Mouse (Mus musculus) heart, embryonic 13.5 days (tissue): ENCODE results near the gene Axin2. TPM values are rescaled to one million over a fixed set of nuclear protein-coding genes. Genes with fewer than 3 reads are reported as not detected.

Experiments used
- ATAC-seq: fragments of 200-750 bp; cut with Nextera tagmentation; 2 replicates; pipeline ENCODE4 v1.8.0; 2017; ENCODE audit warnings: moderate TSS enrichment; ENCODE audit not compliant: insufficient number of reproducible peaks, low FRiP score, low TSS enrichment; ENCODE audit errors: extremely low read depth
- H3K27ac ChIP-seq: fragments of 300-500 bp; sonication (generic); replicated peaks from 2 replicates; pipeline ENCODE4 v1.5.1; 2015; ENCODE audit warnings: moderate library complexity, mild to moderate bottlenecking, inconsistent platforms
- H3K27me3 ChIP-seq: fragments of 300-500 bp; sonication (generic); replicated peaks from 2 replicates; pipeline ENCODE4 v1.6.1; 2015; ENCODE audit warnings: mild to moderate bottlenecking, inconsistent platforms
- H3K36me3 ChIP-seq: fragments of 300-500 bp; sonication (generic); 2 replicates; pipeline ENCODE4 v1.6.1; 2015; ENCODE audit warnings: mild to moderate bottlenecking, inconsistent platforms
- H3K4me1 ChIP-seq: fragments of 300-500 bp; sonication (generic); 2 replicates; pipeline ENCODE4 v1.6.1; 2015; ENCODE audit warnings: inconsistent platforms
- H3K4me2 ChIP-seq: fragments of 300-500 bp; sonication (generic); 2 replicates; pipeline ENCODE4 v1.6.1; 2015; ENCODE audit warnings: inconsistent platforms, mild to moderate bottlenecking, moderate library complexity
- H3K4me3 ChIP-seq: fragments of 300-500 bp; sonication (generic); 2 replicates; pipeline ENCODE4 v1.5.1; 2015; ENCODE audit warnings: moderate library complexity, mild to moderate bottlenecking, inconsistent platforms
- H3K9ac ChIP-seq: fragments of 300-500 bp; sonication (generic); 2 replicates; pipeline ENCODE4 v1.6.1; 2015; ENCODE audit warnings: inconsistent platforms, mild to moderate bottlenecking, moderate library complexity
- H3K9me3 ChIP-seq: fragments of 300-500 bp; sonication (generic); 2 replicates; pipeline ENCODE4 v1.6.1; 2016; ENCODE audit warnings: inconsistent platforms
- WGBS: fragments of 180-500 bp; shearing (Covaris S2); methylation state at CpG from one replicate; pipeline ENCODE4 v1.1.7; 2015; ENCODE audit warnings: mixed read lengths; 5-methylcytosine and 5-hydroxymethylcytosine counted together
- polyA plus RNA-seq: library from polyadenylated mRNA; unstranded; fragments of >200 nt; fragmentation: Nextera tagmentation; extraction: Ambion mirVana; gene quantifications from 2 replicates; pipeline ENCODE4 v1.2.1, GENCODE M21; 2015

The Axin2 gene
- polyA plus RNA-seq, 1 experiment from 2014 or later, result 2.0 TPM

- H3K4me2 ChIP-seq, result peak overlapping the region; percentile 96
- peak overlapping the region; percentile 80 for H3K4me3 ChIP-seq
- peaks cover 20% of the 10 kb centered on the region for H3K27me3 ChIP-seq
- 5% methylated on average over 17 of the region's 17 CpGs for WGBS
- no peak for ATAC-seq
- H3K9ac ChIP-seq, result peak overlapping the region; percentile 96
- no peaks in the 10 kb centered on the region for H3K9me3 ChIP-seq
- H3K4me1 ChIP-seq, result peaks cover 57% of the 10 kb centered on the region
- H3K36me3 ChIP-seq, result no peaks in the 10 kb centered on the region
- H3K27ac ChIP-seq, result no peak overlapping the region
These were observed 3.0 kb downstream of the Axin2 start for GRCm38 (mm10) chr11:108923188-108923575.

GRCm38 (mm10) chr11:108923781-108924180 lies 3.6 kb downstream of the Axin2 start:
- no peaks in the 10 kb centered on the region for H3K36me3 ChIP-seq
- H3K9me3 ChIP-seq, result no peaks in the 10 kb centered on the region
- H3K9ac ChIP-seq, result peak overlapping the region; percentile 96
- H3K4me3 ChIP-seq, result peak overlapping the region; percentile 80
- no peak overlapping the region for H3K27ac ChIP-seq
- peaks cover 63% of the 10 kb centered on the region for H3K4me1 ChIP-seq
- H3K27me3 ChIP-seq, result peaks cover 18% of the 10 kb centered on the region
- peak overlapping the region; percentile 96 for H3K4me2 ChIP-seq
- WGBS, result 42% methylated on average over 13 of the region's 13 CpGs
- ATAC-seq, result no peak

DNA sequence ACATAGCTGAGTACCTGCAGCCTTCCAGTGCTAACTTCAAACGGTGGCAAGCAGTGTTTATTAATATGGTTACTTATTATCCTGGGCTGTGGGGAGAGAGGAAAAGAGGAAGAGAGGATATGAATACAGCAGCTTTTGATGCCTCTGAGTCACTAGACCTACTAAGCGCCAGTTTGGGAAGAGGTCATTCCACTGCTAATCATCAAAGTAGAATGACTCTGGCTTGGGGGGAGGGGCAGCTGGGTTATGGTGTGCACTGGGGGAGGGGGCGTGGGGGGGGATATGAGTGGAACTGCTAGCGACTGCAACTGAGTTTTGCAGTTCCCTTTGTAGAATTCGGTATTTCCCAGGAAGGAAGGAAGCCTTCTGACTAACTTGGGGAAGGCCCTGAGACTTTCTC lies 4.2 kb downstream of the Axin2 start:
- ATAC-seq, result no peak

GRCm38 (mm10) chr11:108925202-108925601 lies 5.1 kb downstream of the Axin2 start:
- 16% methylated on average over 6 of the region's 6 CpGs for WGBS
- peak overlapping the region; percentile 96 for H3K4me2 ChIP-seq
- peaks cover 24% of the 10 kb centered on the region for H3K27me3 ChIP-seq
- ATAC-seq, result no peak
- H3K27ac ChIP-seq, result no peak overlapping the region
- H3K4me3 ChIP-seq, result peak overlapping the region; percentile 80
- H3K9ac ChIP-seq, result peak overlapping the region; percentile 41; the same call in 1 of the 2 replicates
- peaks cover 78% of the 10 kb centered on the region for H3K4me1 ChIP-seq
- H3K36me3 ChIP-seq, result no peaks in the 10 kb centered on the region
- H3K9me3 ChIP-seq, result no peaks in the 10 kb centered on the region

More for the DNA sequence above, 4.2 kb downstream of the Axin2 start:
- peak overlapping the region; percentile 80 for H3K4me3 ChIP-seq
- no peaks in the 10 kb centered on the region for H3K36me3 ChIP-seq
- peaks cover 23% of the 10 kb centered on the region for H3K27me3 ChIP-seq
- H3K9me3 ChIP-seq, result no peaks in the 10 kb centered on the region
- H3K4me2 ChIP-seq, result peak overlapping the region; percentile 96
- peaks cover 69% of the 10 kb centered on the region for H3K4me1 ChIP-seq
- WGBS, result 27% methylated on average over 5 of the region's 5 CpGs
- peak overlapping the region; percentile 96 for H3K9ac ChIP-seq
- no peak overlapping the region for H3K27ac ChIP-seq

DNA sequence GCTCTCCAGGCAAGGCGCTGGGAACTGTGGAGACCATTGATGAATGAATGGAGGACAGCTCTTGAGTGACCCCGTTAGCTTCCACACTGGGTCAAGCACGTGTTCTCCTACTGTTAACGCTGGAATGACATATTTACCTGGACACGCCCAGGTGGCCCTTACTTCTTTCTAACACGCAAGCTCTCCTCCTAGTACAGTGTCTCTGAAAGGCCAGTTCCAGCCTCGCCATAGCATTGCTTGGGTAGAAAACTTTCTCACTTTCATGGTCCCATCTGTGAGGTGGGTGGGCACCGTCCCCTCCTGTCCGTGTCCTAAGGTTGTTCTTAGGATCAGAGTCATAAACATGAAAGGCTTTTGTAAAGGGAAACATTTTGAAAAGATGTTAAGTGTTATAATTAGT lies 5.7 kb downstream of the Axin2 start:
- no peak for ATAC-seq
- WGBS, result 81% methylated on average over 9 of the region's 9 CpGs
- H3K27me3 ChIP-seq, result peaks cover 24% of the 10 kb centered on the region
- no peak overlapping the region for H3K4me3 ChIP-seq
- peak overlapping the region; percentile 96 for H3K4me2 ChIP-seq
- H3K4me1 ChIP-seq, result peaks cover 84% of the 10 kb centered on the region
- no peak overlapping the region for H3K9ac ChIP-seq
- H3K27ac ChIP-seq, result no peak overlapping the region
- H3K36me3 ChIP-seq, result no peaks in the 10 kb centered on the region
- no peaks in the 10 kb centered on the region for H3K9me3 ChIP-seq

GRCm38 (mm10) chr11:108926345-108927092 lies 6.4 kb downstream of the Axin2 start:
- H3K9ac ChIP-seq, result peak overlapping the region; percentile 56; the same call in 1 of the 2 replicates
- H3K4me3 ChIP-seq, result peak overlapping the region; percentile 0; the same call in 1 of the 2 replicates
- H3K27ac ChIP-seq, result peak overlapping the region; percentile 16; the same call in 1 of the 2 replicates
- peaks cover 84% of the 10 kb centered on the region for H3K4me1 ChIP-seq
- peak overlapping the region; percentile 33 for H3K4me2 ChIP-seq
- H3K27me3 ChIP-seq, result peaks cover 24% of the 10 kb centered on the region
- WGBS, result 35% methylated on average over 10 of the region's 10 CpGs
- ATAC-seq, result no peak
- H3K9me3 ChIP-seq, result no peaks in the 10 kb centered on the region
- peaks cover 5% of the 10 kb centered on the region for H3K36me3 ChIP-seq

GRCm38 (mm10) chr11:108927093-108927444 lies 6.9 kb downstream of the Axin2 start:
- ATAC-seq, result no peak
- Histone ChIP-seq H3K4me1 (peaks cover 82% of the 10 kb centered on the region), H3K27ac (peak overlapping the region; percentile 16; the same call in 1 of the 2 replicates), H3K4me3 (peak overlapping the region; percentile 0; the same call in 1 of the 2 replicates), H3K9me3 (no peaks in the 10 kb centered on the region), H3K27me3 (peaks cover 24% of the 10 kb centered on the region), H3K9ac (peak overlapping the region; percentile 56; the same call in 1 of the 2 replicates), H3K36me3 (peaks cover 11% of the 10 kb centered on the region), H3K4me2 (peak overlapping the region; percentile 33)
- WGBS, result 53% methylated on average over 13 of the region's 13 CpGs

GRCm38 (mm10) chr11:108928096-108928495 lies 7.9 kb downstream of the Axin2 start:
- H3K4me3 ChIP-seq, result no peak overlapping the region
- no peak for ATAC-seq
- H3K9me3 ChIP-seq, result no peaks in the 10 kb centered on the region
- peaks cover 73% of the 10 kb centered on the region for H3K4me1 ChIP-seq
- peak overlapping the region; percentile 56; the same call in 1 of the 2 replicates for H3K9ac ChIP-seq
- peaks cover 22% of the 10 kb centered on the region for H3K27me3 ChIP-seq
- H3K27ac ChIP-seq, result peak overlapping the region; percentile 32
- 28% methylated on average over 8 of the region's 8 CpGs for WGBS
- H3K36me3 ChIP-seq, result peaks cover 21% of the 10 kb centered on the region
- peak overlapping the region; percentile 33; the same call in 1 of the 2 replicates for H3K4me2 ChIP-seq

DNA sequence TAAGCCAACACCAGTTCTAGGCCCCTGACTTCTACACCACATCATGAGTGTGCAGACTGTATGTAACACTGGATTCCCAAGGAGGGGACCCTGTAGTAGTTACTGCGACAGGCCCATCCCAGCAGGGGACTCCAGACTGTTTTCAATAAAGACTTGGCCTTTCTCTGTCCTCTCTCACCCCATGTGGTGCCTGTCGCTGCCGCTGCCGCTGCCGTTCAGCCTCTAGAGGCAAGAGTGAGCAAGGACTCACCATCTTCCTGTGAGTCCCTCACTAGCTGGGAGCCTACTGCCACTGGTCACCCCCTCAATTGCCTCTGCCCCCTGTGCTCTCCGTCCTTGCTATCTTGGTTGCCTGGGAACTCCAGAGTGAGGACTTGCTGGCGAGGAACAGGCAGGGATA lies 8.6 kb downstream of the Axin2 start:
- Histone ChIP-seq H3K9ac (no peak overlapping the region), H3K27ac (peak overlapping the region; percentile 32), H3K36me3 (peaks cover 23% of the 10 kb centered on the region), H3K9me3 (no peaks in the 10 kb centered on the region), H3K4me1 (peaks cover 71% of the 10 kb centered on the region), H3K27me3 (peaks cover 15% of the 10 kb centered on the region), H3K4me2 (peak overlapping the region; percentile 11; the same call in 1 of the 2 replicates), H3K4me3 (no peak overlapping the region)
- WGBS, result 23% methylated on average over 7 of the region's 7 CpGs
- no peak for ATAC-seq

DNA sequence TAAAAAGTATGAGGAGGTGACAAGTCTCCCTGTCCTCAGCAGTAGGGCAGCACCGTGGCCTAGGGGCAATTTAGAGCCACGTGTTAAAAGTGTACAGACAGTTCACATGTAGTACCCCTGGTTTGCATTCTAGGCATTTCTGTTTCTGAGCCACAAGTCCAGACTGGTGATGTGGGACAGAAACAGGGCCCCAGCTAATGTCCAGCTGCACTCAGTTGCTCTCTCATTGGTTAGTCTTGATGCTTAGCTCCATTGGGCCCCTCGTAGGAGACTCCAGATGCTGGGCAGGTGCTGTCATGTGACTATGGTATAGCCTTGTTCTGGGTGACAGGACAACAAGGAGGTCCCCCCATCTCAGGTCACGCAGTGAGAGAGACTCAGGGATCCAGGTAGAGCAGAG lies 9.0 kb downstream of the Axin2 start:
- Histone ChIP-seq H3K4me2 (no peak overlapping the region; the same call in 1 of the 2 replicates), H3K4me1 (peaks cover 72% of the 10 kb centered on the region), H3K36me3 (peaks cover 23% of the 10 kb centered on the region), H3K27ac (0 out of 2 replicates have a peak overlapping the region, but pooled peaks have one; percentile 32), H3K27me3 (peaks cover 12% of the 10 kb centered on the region; the same call in 1 of the 2 replicates), H3K4me3 (no peak overlapping the region), H3K9ac (no peak overlapping the region), H3K9me3 (no peaks in the 10 kb centered on the region)
- 56% methylated on average over 4 of the region's 4 CpGs for WGBS
- ATAC-seq, result no peak

GRCm38 (mm10) chr11:108929700-108930099 lies 9.6 kb downstream of the Axin2 start:
- no peak overlapping the region for H3K27ac ChIP-seq
- ATAC-seq, result no peak
- no peak overlapping the region for H3K4me3 ChIP-seq
- 79% methylated on average over 6 of the region's 6 CpGs for WGBS
- H3K4me1 ChIP-seq, result peaks cover 74% of the 10 kb centered on the region
- no peak overlapping the region for H3K9ac ChIP-seq
- no peaks in the 10 kb centered on the region for H3K9me3 ChIP-seq
- H3K4me2 ChIP-seq, result no peak overlapping the region
- 0 out of 2 replicates have a peak, but pooled peaks cover 7% of the 10 kb centered on the region for H3K27me3 ChIP-seq
- H3K36me3 ChIP-seq, result peaks cover 28% of the 10 kb centered on the region
